Mouse (Mus musculus): ENCODE measurements around the gene Akap1.

Akap1 gene

DNA sequence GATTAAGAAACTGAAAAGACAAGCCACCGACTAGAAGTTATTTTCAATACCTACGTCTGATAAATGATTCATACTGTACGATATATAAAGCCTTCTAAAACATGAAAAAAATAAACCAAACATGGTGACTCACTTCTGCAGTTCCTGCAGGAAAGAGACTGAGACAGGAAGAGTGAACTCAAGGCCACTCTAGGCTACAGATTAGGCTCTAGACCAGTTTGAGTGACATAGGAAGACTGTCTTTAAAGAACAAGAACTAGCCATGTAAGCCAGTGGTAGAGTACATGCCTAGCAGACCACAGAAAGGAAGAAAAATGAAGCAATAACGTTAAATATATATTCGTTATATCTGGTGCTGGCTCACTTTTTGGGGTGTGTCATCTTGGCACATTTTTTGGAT, 81.9 kb downstream of the Akap1 start:
- no peak for DNase-seq (ENCODE audit: low read depth, low spot score)
